Mouse (Mus musculus) cerebellum, postnatal 14 days (tissue): ENCODE results near the gene Axdnd1.

Experiments
- DNase-seq, 2 experiments: peaks; one replicate each; pipeline ENCODE4 v3.0.0; 2021; ENCODE audit warnings: mixed read lengths in 2 of 2

Axdnd1 gene

GRCm38 (mm10) chr1:156420671-156421297 lies at the start of gene Axdnd1:
Gene Axdnd1, minus strand, starts transcription at chr1:156421159.
- DNase-seq, result peak; percentile 87 to 91

GRCm38 (mm10) chr1:156470557-156470956 lies 49.6 kb upstream of the Axdnd1 start:
- DNase-seq, result no peak

GRCm38 (mm10) chr1:156468576-156468975 lies 47.6 kb upstream of the Axdnd1 start:
- no peak for DNase-seq

DNA sequence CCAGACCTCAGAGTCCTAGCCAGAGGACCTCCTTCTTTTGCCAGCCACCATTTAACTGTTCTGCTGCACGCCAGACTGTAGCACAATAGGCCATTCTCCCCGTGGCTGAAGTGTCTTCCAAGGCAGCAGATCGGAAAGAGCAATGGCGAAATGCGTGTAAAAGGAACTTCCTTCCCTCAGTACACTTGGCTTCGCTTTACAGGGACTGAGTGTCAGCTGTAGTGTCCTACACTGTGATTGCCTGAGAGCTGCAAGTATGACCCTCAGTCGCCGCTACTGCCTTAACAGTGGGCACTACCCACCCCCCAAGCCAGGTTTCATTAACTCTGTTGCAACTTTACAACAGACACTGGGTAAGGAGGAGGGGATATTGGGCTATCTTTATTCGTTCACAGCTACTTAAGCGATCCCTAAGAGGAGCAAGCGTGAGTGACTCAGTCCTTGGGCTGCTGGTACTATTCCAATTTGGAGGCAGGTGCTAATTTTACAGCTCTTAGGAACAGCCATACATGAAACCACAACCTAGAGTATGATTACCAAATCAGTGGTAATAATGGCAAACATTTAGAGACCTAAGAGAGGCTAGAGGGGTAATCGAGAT lies 46.8 kb upstream of the Axdnd1 start:
- no peak for DNase-seq

DNA sequence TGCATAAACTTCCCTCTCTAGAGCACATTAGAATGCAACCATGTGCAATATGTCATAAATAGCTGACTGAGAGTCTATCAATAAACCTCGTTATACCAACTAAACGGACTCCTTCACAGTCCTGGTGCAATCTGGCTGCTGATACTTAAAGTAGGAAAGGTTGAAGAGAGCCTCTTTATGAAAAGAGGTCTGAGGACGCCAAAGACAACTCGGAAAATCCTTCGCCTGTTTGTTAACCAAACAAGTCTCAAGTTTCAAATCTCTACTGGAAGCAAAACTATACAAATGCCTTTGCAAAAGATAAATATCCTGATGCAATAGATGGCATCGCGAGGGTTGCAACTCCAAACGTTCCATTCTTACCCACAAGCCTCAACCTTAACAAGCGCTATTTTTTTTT lies 44.0 kb upstream of the Axdnd1 start:
- no peak for DNase-seq

DNA sequence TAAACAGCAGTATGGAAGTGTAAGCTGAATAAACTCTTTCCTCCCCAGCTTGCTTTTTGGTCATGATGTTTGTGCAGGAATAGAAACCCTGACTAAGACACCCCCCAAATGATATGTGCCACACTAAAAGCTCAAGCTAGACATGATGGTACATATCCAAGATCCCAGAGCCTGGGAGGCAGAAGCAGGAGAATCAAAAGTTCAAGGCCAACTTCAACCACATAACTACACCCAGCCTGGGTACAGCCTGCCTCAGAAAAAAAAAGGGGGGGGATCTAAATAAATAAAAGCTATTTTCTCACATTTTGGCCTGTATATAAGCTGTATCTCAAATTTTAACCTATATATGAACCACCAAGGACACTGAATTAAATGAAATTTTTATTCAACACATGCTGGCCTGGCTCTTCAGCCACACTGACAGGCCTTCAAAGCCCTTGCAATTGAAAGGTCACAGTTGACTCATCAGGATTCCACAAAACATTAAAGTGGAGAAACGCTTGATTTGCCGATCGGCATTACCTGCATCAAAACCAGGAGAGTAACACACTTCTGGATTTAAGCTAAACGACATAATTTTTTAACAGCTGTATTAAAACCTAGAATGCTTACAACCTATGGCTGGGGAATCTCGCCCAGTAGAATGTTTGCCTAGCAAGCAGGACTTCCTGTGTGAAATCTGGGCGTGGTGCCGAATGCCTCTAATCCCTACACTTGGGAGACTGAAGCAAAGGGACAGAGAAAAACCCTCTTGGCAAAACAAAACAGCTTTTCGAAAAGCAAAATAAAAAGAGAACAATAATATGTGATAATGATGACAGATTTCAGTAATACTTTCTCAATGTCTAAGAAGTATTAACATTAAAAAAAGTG lies 43.3 kb upstream of the Axdnd1 start:
- DNase-seq, result no peak

- DNase-seq, result no peak
Measured at GRCm38 (mm10) chr1:156462273-156462991, 41.5 kb upstream of the Axdnd1 start.

DNA sequence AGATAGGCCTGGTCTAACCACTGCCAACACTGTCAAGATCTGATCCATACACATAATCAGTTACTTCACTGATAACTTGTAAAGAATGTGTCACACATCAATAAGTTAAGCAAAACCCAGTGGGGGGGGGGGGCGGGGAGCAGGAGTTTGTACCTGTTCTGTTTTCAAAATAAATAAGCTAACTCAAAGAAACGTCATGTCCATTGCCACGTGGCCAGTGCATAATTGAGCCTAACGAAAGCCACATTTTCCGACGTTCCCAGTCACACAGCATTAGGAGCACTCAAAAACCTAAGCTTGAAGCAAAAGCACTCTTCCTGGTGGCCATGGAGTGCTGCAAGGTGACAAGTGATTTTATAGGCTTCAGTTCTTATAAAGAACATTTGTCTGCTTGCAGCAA lies 40.1 kb upstream of the Axdnd1 start:
- no peak for DNase-seq

GRCm38 (mm10) chr1:156460216-156460615 lies 39.3 kb upstream of the Axdnd1 start:
- DNase-seq, result no peak

DNA sequence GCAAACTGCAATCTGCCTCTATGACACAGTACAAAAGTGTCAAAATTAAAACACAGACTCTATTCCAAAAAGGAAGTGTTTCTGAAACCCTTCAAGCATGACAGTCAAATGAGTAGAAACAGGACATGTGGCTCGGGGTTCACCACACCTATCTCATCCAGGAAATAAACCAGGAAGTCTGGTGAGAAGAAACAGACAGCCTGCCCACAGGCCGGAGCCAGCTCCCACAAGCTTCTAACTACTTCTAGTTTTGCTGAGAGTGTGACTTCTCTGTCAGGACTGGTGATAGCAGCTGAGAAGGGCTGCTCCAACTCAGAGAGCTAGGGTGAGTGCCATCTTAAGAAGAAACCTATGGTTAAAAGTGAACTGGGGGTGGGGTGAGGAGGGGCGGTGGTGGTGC lies 38.7 kb upstream of the Axdnd1 start:
- DNase-seq, result no peak

DNA sequence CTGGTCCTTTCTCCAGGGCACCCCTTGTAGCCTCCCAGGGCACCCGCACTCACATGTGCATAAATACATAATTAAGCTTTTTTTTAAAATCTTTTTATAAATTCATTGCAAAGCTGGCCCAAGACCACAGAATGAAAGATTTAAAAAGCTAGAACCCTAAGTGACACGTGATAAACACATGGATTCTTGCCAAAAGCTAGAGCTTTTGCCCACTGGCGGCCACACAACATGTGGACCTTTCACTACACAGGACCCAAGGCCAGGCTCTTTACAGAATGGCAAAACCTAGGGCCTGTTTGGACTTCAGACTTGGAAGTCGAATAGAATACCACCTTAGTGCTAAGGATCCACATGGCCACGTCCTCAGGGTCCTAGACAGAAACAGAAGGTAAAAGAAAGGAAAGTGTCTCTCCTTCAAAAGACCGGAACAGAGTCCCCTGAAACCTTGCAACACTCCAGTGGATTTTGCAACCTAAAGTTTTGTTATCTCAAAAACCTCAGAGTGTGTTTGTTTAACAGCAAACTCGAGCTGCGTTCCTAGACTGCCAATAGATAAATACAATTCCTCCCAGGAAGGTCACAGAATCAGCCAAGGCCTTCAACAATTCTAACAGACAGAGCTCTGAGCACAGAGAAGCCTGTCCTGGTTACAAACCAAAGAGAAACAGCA lies 37.6 kb upstream of the Axdnd1 start:
- DNase-seq, result no peak

GRCm38 (mm10) chr1:156455005-156455758 lies 34.2 kb upstream of the Axdnd1 start:
- no peak for DNase-seq

GRCm38 (mm10) chr1:156454384-156454783 lies 33.4 kb upstream of the Axdnd1 start:
- DNase-seq, result no peak

DNA sequence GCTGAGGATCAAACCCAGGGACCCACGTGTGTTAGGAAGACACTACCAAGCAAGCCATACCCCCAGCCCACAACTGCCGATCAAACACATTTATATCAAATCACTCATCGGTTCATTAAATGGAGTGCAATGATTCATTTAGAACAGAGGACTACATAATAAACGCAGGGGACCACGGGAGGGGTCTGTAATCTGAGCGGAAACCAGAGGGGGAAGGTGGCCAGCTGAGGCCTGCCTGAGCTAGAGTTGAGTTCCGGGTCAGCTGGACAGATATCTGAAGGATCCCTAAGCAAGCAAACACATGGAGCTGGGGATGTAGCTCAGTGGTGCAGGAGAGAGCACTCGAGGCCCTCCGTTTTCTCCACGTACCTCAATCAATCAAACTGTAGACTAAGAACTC lies 32.9 kb upstream of the Axdnd1 start:
- no peak for DNase-seq

- no peak for DNase-seq
Measured at GRCm38 (mm10) chr1:156450478-156450877, 29.5 kb upstream of the Axdnd1 start.

DNA sequence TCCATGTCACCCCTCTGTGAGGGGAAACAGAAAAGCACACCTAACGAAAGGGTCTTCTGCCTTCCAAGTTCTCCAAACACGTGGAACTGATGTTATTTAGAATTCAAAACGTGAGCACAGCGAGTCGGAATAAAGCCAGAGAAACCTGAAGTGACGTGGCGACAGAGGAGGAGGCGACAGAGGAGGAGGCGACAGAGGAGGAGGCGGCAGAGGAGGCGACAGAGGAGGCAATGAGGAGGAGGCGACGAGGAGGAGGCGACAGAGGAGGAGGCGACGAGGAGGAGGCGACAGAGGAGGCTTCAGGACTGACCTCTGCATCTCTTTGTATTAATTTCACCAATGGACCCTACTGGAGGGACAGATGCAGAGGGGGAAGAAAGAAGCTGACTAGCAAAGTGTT lies 28.7 kb upstream of the Axdnd1 start:
- no peak for DNase-seq

GRCm38 (mm10) chr1:156449089-156449488 lies 28.1 kb upstream of the Axdnd1 start:
- no peak for DNase-seq

DNA sequence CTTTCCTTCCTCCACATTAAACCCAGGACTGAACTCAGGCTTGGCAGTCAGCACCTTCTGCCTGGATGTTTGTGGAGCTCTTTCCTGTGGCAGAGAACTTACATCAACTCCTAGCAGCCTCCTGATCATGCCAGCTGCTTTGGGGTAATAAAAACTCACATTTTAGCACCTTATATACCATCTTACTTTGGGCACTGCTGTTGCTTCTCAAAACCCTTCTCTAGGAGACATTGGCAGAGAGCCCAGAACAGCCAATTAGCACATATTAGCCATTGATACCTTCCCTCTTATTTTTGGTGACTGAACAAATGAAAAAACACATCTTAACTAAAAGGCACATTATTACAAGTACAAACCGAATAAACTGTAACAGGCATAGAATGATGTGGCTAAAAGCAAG lies 24.1 kb upstream of the Axdnd1 start:
- DNase-seq, result no peak

DNA sequence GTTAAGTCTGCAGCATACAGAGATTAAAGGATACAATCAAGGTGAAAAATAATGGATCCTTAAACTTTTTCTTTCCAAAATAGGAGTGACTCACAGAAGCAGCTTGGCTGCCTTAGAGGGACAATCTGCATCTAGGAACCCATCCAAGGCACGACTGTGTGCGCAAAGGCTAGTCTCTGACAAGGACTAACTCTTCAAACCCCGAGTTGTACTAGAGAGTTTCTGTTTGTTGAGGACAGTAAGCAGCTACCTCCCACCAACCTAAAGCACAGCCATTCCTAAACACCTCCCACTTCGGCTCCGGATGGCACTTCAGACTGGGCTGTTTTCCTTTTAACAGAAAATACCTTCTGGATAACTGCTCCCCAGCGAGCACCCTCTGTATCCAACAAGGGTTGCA lies 21.8 kb upstream of the Axdnd1 start:
- DNase-seq, result no peak

GRCm38 (mm10) chr1:156442266-156442665 lies 21.3 kb upstream of the Axdnd1 start:
- DNase-seq, result no peak

- DNase-seq, result no peak
Measured at GRCm38 (mm10) chr1:156437726-156438125, 16.8 kb upstream of the Axdnd1 start.
